Comparison of ENCODE assay signal across 8 mouse cellular contexts in the genomic region with DNA sequence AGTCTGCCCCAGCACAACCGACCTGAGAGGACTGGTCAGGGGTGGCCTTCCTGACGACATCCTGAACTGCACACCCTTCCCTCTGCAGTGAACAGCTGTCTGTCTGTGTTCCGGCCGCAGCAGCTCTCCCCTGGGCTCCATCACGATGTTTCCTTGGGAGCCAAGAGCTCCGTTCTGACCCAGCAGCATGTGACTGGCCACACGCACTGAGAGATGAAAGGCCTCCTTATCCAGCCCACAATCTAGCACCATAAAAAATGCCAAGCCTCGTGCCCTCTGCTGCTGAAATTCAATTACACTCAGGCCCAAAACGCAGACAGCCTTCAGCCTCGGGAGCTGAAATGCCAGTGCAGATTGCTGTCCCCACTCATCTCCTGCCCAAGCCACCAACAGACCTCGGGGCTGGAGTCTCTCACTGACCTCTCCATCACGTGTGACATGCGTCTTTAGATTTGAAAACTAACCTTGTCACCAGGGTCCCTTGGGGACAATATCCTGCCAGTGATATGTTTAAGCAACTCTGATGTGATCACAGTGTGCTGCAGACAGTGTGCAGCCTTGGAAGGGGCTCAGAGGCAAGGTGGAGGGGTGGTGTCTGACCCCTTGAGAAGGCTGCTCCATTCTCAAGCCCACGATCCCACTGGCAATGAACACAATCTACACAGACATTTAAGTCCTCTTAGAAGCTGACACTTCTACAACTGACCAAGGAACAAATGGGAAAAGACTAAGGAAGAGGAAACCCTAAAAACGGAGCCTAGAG. TPM values are rescaled to one million over a fixed set of nuclear protein-coding genes. Genes with fewer than 3 reads are reported as not detected.
DNase-seq lines count a peak whose midpoint lies in the region; ATAC-seq and TF ChIP-seq lines count a peak whose summit lies in the region.

No protein-coding gene starts in this region.

- peak; percentile 75 for ATAC-seq in hindbrain, postnatal 0 days

- no peak overlapping the region; the same call in 1 of the 2 replicates for H3K9ac ChIP-seq in hindbrain, postnatal 0 days (replicated peaks; ENCODE audit: low read length)

- no peak overlapping the region for H3K4me2 ChIP-seq in hindbrain, postnatal 0 days (ENCODE audit: low read depth, low read length)

- H3K4me1 ChIP-seq in brown adipose tissue, adult 24 weeks (ENCODE audit: control insufficient read depth, insufficient read depth, insufficient read length, low read length) = peaks cover 38% of the 10 kb centered on the region
- H3K4me1 ChIP-seq in hindbrain, postnatal 0 days (ENCODE audit: insufficient read depth, low read length) = peaks cover 26% of the 10 kb centered on the region; the same call in 1 of the 2 replicates

- no peak overlapping the region for H3K4me3 ChIP-seq in brown adipose tissue, adult 24 weeks (ENCODE audit: insufficient read depth, low read depth, low read length)
- no peak overlapping the region for H3K4me3 ChIP-seq in hindbrain, postnatal 0 days (ENCODE audit: low read length)

- H3K27me3 ChIP-seq in hindbrain, postnatal 0 days (ENCODE audit: insufficient read depth, low read length) = no peaks in the 10 kb centered on the region

- DNase-seq in layer of hippocampus, adult 11-12 months (ENCODE audit: low spot score) = peak; percentile 56
- DNase-seq in layer of hippocampus, adult 9-10 months (ENCODE audit: low spot score) = no peak
- peak; percentile 37 for DNase-seq in hindbrain, postnatal 0 days (ENCODE audit: low spot score)
- peak; percentile 30 for DNase-seq in lung, postnatal 10 days
- DNase-seq in B cell, adult 2 months = no peak
- DNase-seq in c-Kit-positive CD71-positive TER-119-positive erythroid progenitor cells, embryonic 14.5 days (ENCODE audit: low spot score) = no peak
- DNase-seq in cerebellum, postnatal 36 days = no peak

- H3K9me3 ChIP-seq in hindbrain, postnatal 0 days (ENCODE audit: low read length) = no peaks in the 10 kb centered on the region

- 30% methylated on average over 15 of the region's 15 CpGs for WGBS in hindbrain, postnatal 0 days

- peaks cover 8% of the 10 kb centered on the region; the same call in 1 of the 2 replicates for H3K36me3 ChIP-seq in hindbrain, postnatal 0 days (ENCODE audit: insufficient read depth, low read length)

- TF ChIP-seq CTCF in hindbrain, postnatal 0 days (IDR thresholded peaks at IDR 0.05; ENCODE audit: low read depth) = no peak

- H3K27ac ChIP-seq in brown adipose tissue, adult 24 weeks (replicated peaks; ENCODE audit: low read depth, low read length) = peak overlapping the region; percentile 14; the same call in 1 of the 2 replicates
- peak overlapping the region; percentile 32; the same call in 1 of the 2 replicates for H3K27ac ChIP-seq in hindbrain, postnatal 0 days

RNA-seq across cellular contexts. Expression of a gene that starts 41.0 kb away (rescaled TPM):
- 32.8 and 33.5 TPM in 2 replicates for polyA plus RNA-seq in brown adipose tissue, adult 24 weeks (2012; ENCODE audit: insufficient read depth, insufficient read length, missing spikeins)
- 46.2 and 60.5 TPM in 2 replicates for total RNA-seq in hindbrain, postnatal 0 days (2014; rRNA removed)
- polyA plus RNA-seq in hindbrain, postnatal 0 days (2015; fragmentation: Nextera tagmentation; extraction: Ambion mirVana) = 30.0 and 30.8 TPM in 2 replicates

Comparison
In these comparisons a context has a peak if more than half of its experiments do, and no peak if none do; other contexts are left out.
1. DNase-seq: peak in layer of hippocampus, adult 11-12 months (single experiment), hindbrain, postnatal 0 days (single experiment) and lung, postnatal 10 days (single experiment); none in layer of hippocampus, adult 9-10 months (single experiment), B cell, adult 2 months (0 of 2), c-Kit-positive CD71-positive TER-119-positive erythroid progenitor cells, embryonic 14.5 days (single experiment) and cerebellum, postnatal 36 days (0 of 2).